Mouse (Mus musculus) G1E (cell line): ENCODE data around the gene Gm28360. TPM values are rescaled to one million over a fixed set of nuclear protein-coding genes. Genes with fewer than 3 reads are reported as not detected.
"Not testable (repeated sequence)": the region's sequence is repeated elsewhere in the genome, so short reads cannot be mapped to it uniquely, and the experiment has no call there.

ENCODE experiments used
- ATAC-seq: 2 replicates; pipeline ENCODE4 v1.8.0; 2016; ENCODE audit warnings: mild to moderate bottlenecking; ENCODE audit not compliant: insufficient number of reproducible peaks, poor library complexity, low FRiP score, severe bottlenecking; ENCODE audit errors: extremely low read depth
- DNase-seq: peaks from one replicate; pipeline ENCODE4 v3.0.0; 2012; ENCODE audit warnings: low spot score
- H3K27me3 ChIP-seq: 2 replicates; pipeline ENCODE4 v1.6.1; 2012; ENCODE audit warnings: mild to moderate bottlenecking, low read length, inconsistent platforms; ENCODE audit not compliant: insufficient read depth
- H3K36me3 ChIP-seq: replicated peaks from 2 replicates; pipeline ENCODE3; 2012; ENCODE audit warnings: mild to moderate bottlenecking, inconsistent platforms
- H3K4me1 ChIP-seq: 2 replicates; pipeline ENCODE4 v1.6.1; 2012; ENCODE audit warnings: low read depth, low read length, inconsistent platforms, mixed read lengths; ENCODE audit not compliant: insufficient read depth
- H3K4me3 ChIP-seq: 2 replicates; pipeline ENCODE4 v1.5.1; 2012; ENCODE audit warnings: low read depth, mild to moderate bottlenecking, inconsistent platforms, low read length, moderate library complexity, mixed read lengths
- H3K9me3 ChIP-seq: replicated peaks from 2 replicates; pipeline ENCODE4 v1.6.1; 2012; ENCODE audit warnings: inconsistent platforms
- polyA plus RNA-seq: library from polyadenylated mRNA; stranded (reverse); fragments of >175 nt; gene quantifications from 2 replicates; pipeline ENCODE4 v1.2.3, GENCODE M21; 2012
- total RNA-seq, 2 experiments: library from RNA; stranded (forward) in 1 of 2; stranded (reverse) in 1 of 2; fragments of 200-1000 nt in 1 of 2; fragments of >200 nt in 1 of 2; fragmentation: Nextera tagmentation in 1 of 2; gene quantifications; 2 replicates each; pipeline ENCODE4 v1.2.3; 2014 to 2017

Gm28360 gene
- total RNA-seq (2014; fragmentation: Nextera tagmentation) (not detected in 2 replicates), total RNA-seq (2017) (not detected in 2 replicates), polyA plus RNA-seq (not detected in 2 replicates)

DNA sequence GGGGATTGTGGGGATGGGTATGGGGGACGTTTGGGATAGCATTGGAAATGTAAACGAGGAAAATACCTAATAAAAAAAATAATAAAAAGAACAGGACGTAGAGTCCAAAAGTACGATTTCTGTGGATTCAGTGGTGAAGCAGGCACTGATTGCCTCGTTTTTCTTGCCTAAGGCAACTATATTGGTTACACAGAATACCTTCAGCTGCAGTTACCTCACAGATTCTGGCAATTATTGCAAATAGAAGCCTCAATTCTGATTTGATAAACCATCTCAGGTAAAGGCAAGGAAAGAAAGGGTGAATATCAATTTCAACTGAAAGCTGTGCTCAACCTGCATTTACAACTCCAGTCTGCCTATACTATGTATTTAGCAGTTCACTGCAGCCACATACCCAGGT is at the start of gene Gm28360:
Gm28360 (plus strand) TSS at position 301 of the 400 bp plus-strand sequence.
- H3K36me3 ChIP-seq, H3K27me3 ChIP-seq, H3K4me1 ChIP-seq, H3K4me3 ChIP-seq, H3K9me3 ChIP-seq, ATAC-seq, DNase-seq: not testable (repeated sequence)

DNA sequence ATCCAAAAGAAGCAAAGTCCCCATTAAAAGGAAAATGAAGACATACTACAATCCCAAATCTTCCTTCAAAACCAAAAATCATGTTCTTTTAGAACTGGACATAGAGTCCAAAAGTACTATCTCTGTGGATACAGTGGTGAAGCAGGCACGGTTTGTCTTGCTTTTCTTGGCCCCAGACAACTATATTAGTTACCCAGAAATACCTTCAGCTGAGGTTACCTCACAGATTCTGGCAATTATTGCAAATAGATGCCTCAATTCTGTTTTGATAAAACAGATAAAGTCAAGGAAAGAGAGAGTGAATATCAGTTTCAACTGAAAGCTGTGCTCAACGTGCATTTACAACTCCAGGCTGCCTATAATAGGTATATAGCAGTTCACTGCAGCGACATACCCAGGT is 49.0 kb upstream of the Gm28360 start, which contains the start of gene B020011L13Rik:
B020011L13Rik (plus strand) TSS at position 301 of the 400 bp plus-strand sequence.
- H3K36me3 ChIP-seq, H3K27me3 ChIP-seq, ATAC-seq, H3K9me3 ChIP-seq, DNase-seq, H3K4me1 ChIP-seq, H3K4me3 ChIP-seq: not testable (repeated sequence)

DNA sequence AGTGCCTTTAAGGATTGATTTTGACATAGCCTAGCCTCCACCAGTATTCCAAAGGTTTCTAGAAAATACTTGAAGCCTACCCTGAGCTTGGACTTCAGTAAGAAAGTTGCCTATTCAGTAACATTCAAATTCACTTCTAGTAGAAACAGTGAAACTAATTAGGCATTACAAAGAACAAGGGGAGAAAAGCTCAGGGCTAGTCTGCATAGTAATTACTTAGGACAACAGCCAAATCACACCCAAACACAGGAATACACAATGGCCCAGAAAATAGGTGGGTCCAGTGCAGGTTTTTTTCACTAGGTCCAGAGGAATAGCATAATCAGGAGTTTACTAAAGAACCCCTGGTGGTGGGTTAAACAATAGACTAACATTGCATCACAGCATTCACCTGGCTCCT is 13.6 kb upstream of the Gm28360 start:
- ATAC-seq, H3K4me1 ChIP-seq, H3K9me3 ChIP-seq: not testable (repeated sequence)

DNA sequence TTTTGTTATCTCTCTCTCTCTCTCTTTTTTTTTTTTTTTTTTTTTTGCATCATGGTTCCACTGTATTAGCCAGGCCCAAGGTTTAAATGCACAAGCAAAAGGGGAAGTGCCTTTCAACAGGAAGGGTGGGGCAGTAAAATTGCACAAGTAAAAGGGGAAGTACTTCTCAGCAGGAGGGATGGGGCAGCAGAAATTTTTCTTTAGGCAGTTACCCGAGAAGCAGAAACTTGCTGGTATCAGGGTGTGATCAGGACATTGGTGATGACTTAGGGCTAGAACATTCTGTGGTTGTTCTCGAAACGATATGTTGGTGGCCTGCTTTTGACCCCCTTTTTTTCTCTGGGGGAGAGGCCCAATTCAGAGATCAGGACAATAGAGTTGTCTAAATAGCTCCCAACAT is 21.8 kb downstream of the Gm28360 start:
- not testable (repeated sequence) for H3K36me3 ChIP-seq, H3K4me3 ChIP-seq, H3K4me1 ChIP-seq, H3K27me3 ChIP-seq, H3K9me3 ChIP-seq
- DNase-seq (peak; percentile 1), ATAC-seq (peak; percentile 97)

More for the DNA sequence above, 13.6 kb upstream of the Gm28360 start:
- not testable (repeated sequence) for DNase-seq, H3K36me3 ChIP-seq, H3K4me3 ChIP-seq, H3K27me3 ChIP-seq

Other genes starting within 250 kb of the Gm28360 start
- not detected in 2 replicates for gene Gm28363, start 132.9 kb upstream of the Gm28360 start, total RNA-seq (2014; fragmentation: Nextera tagmentation)
- gene Gm28363, start 132.9 kb upstream of the Gm28360 start, total RNA-seq (2017): not detected in 2 replicates
- gene Gm28363, start 132.9 kb upstream of the Gm28360 start, polyA plus RNA-seq: not detected in 2 replicates
- gene B020011L13Rik, start 48.9 kb upstream of the Gm28360 start, total RNA-seq (2014; fragmentation: Nextera tagmentation): not detected in 2 replicates
- gene B020011L13Rik, start 48.9 kb upstream of the Gm28360 start, total RNA-seq (2017): 0.05 and 0.06 TPM in 2 replicates
- not detected in 2 replicates for gene B020011L13Rik, start 48.9 kb upstream of the Gm28360 start, polyA plus RNA-seq
- not detected in 2 replicates for gene Gm28168, start 97.9 kb downstream of the Gm28360 start, total RNA-seq (2014; fragmentation: Nextera tagmentation)
- 0.12 TPM in 1 of 2 replicates, not detected in the other for gene Gm28168, start 97.9 kb downstream of the Gm28360 start, total RNA-seq (2017)
- not detected in 2 replicates for gene Gm28168, start 97.9 kb downstream of the Gm28360 start, polyA plus RNA-seq
- gene Gm7145, start 135.9 kb downstream of the Gm28360 start, total RNA-seq (2014; fragmentation: Nextera tagmentation): not detected in 2 replicates
- gene Gm7145, start 135.9 kb downstream of the Gm28360 start, total RNA-seq (2017): 0.11 and 0.12 TPM in 2 replicates
- not detected in 2 replicates for gene Gm7145, start 135.9 kb downstream of the Gm28360 start, polyA plus RNA-seq